Mouse (Mus musculus) embryonic facial prominence, embryonic 15.5 days (tissue): ENCODE results near the gene Col6a2. TPM values are rescaled to one million over a fixed set of nuclear protein-coding genes. Genes with fewer than 3 reads are reported as not detected.

Source experiments
- ATAC-seq: fragments of 200-750 bp; cut with Nextera tagmentation; 2 replicates; pipeline ENCODE4 v1.8.0; 2017; ENCODE audit warnings: low read depth, moderate TSS enrichment; ENCODE audit not compliant: insufficient number of reproducible peaks, low FRiP score, low TSS enrichment
- H3K27ac ChIP-seq: fragments of 300-500 bp; sonication (generic); replicated peaks from 2 replicates; pipeline ENCODE4 v1.5.1; 2015; ENCODE audit warnings: mild to moderate bottlenecking, inconsistent platforms
- H3K27me3 ChIP-seq: fragments of 300-500 bp; sonication (generic); 2 replicates; pipeline ENCODE4 v1.6.1; 2015; ENCODE audit warnings: inconsistent platforms
- H3K36me3 ChIP-seq: fragments of 300-500 bp; sonication (generic); 2 replicates; pipeline ENCODE4 v1.6.1; 2015; ENCODE audit warnings: mild to moderate bottlenecking, inconsistent platforms
- H3K4me1 ChIP-seq: fragments of 300-500 bp; sonication (generic); 2 replicates; pipeline ENCODE4 v1.6.1; 2015; ENCODE audit warnings: inconsistent platforms
- H3K4me2 ChIP-seq: fragments of 300-500 bp; sonication (generic); replicated peaks from 2 replicates; pipeline ENCODE4 v1.6.1; 2015; ENCODE audit warnings: mild to moderate bottlenecking, inconsistent platforms
- H3K4me3 ChIP-seq: fragments of 300-500 bp; sonication (generic); replicated peaks from 2 replicates; pipeline ENCODE4 v1.5.1; 2015; ENCODE audit warnings: mild to moderate bottlenecking, inconsistent platforms
- H3K9ac ChIP-seq: fragments of 300-500 bp; sonication (generic); 2 replicates; pipeline ENCODE4 v1.6.1; 2015; ENCODE audit warnings: inconsistent platforms
- H3K9me3 ChIP-seq: fragments of 300-500 bp; sonication (generic); replicated peaks from 2 replicates; pipeline ENCODE4 v1.6.1; 2016; ENCODE audit warnings: inconsistent platforms
- WGBS: fragments of 180-500 bp; shearing (Covaris S2); methylation state at CpG from one replicate; pipeline ENCODE4 v1.1.7; 2015; 5-methylcytosine and 5-hydroxymethylcytosine counted together
- polyA plus RNA-seq: library from polyadenylated mRNA; unstranded; fragments of >200 nt; fragmentation: Nextera tagmentation; extraction: Ambion mirVana; gene quantifications from 2 replicates; pipeline ENCODE4 v1.2.1, GENCODE M21; 2015

The Col6a2 gene
- polyA plus RNA-seq, 1 experiment from 2014 or later: 390 TPM

DNA sequence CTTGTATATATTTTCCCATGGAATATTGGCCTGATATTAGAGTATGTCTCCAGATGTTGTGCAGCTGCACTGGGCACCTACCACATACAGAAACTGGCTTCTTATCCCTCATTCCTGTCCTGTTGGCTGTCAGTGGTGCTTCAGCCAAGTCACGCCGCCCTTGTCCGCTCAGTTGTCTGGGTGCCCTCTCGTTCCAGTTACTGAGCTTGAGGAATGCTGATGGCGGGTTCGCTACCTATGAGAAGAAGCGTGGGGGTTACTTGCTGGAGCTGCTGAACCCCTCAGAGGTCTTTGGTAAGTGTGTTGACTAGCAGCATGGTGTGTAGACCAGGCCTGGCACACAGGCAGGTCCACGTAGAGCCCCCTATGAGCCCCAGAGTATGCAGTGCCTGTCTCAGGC lies 76.9 kb downstream of the Col6a2 start:
- no peaks in the 10 kb centered on the region for H3K27me3 ChIP-seq
- WGBS: 93% methylated on average over 8 of the region's 8 CpGs
- H3K36me3 ChIP-seq: peaks cover 98% of the 10 kb centered on the region
- H3K9me3 ChIP-seq: no peaks in the 10 kb centered on the region
- H3K4me3 ChIP-seq: no peak overlapping the region
- no peak overlapping the region for H3K9ac ChIP-seq
- H3K27ac ChIP-seq: no peak overlapping the region
- no peak for ATAC-seq
- no peak overlapping the region for H3K4me2 ChIP-seq
- H3K4me1 ChIP-seq: no peaks in the 10 kb centered on the region

Other genes with a start within 250 kb of the Col6a2 start
- gene AC141477.1, start 183.2 kb downstream of the Col6a2 start, polyA plus RNA-seq: not detected in 2 replicates
- gene Pcnt, start 180.8 kb downstream of the Col6a2 start, polyA plus RNA-seq: 15.9 and 18.1 TPM in 2 replicates
- gene 2610028H24Rik, start 174.5 kb downstream of the Col6a2 start, polyA plus RNA-seq: 5.4 and 8.7 TPM in 2 replicates
- gene Mcm3ap, start 154.7 kb downstream of the Col6a2 start, polyA plus RNA-seq: 49.4 and 52.6 TPM in 2 replicates
- gene Ybey, start 154.5 kb downstream of the Col6a2 start, polyA plus RNA-seq: 5.9 and 6.3 TPM in 2 replicates
- gene Lss, start 92.0 kb downstream of the Col6a2 start, polyA plus RNA-seq: 28.3 and 38.6 TPM in 2 replicates
- 0.13 TPM in 1 of 2 replicates, not detected in the other for gene Spatc1l, start 61.4 kb downstream of the Col6a2 start, polyA plus RNA-seq
- 0.14 TPM in 1 of 2 replicates, not detected in the other for gene Ftcd, start 48.0 kb downstream of the Col6a2 start, polyA plus RNA-seq
- 419 and 472 TPM in 2 replicates for gene Col6a1, start 102.5 kb upstream of the Col6a2 start, polyA plus RNA-seq